ENCODE assay signal across 9 mouse cellular contexts in the genomic region with DNA sequence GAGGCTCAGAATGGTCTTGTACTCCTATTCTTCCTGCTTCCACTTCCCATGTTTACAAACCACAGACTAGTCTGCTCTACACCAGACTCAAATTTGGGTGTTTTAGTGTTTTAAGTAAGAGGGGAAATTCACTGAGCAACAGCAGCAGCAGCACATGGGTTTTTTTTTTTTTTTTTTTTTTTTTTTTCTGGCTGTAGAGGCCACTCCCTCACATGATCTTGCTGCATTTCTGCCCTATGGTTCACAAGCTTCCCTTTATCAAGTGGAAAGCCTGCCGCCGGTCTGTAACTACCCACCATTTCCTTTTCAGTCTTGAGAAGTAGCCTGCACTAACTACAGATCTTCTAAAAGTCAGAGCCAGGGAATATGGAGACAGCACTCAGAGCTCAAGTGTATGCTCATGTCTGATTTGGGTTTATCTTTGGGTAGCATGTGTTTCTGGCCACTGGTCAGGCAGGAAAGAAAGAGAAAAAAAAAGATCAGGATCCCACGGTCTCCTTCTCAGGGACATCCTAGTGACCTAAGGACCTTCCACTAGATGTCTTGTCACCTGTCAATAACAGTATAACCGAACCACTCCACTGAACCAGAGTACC. TPM values are rescaled to one million over a fixed set of nuclear protein-coding genes. Genes with fewer than 3 reads are reported as not detected.
DNase-seq lines count a peak whose midpoint lies in the region; ATAC-seq and TF ChIP-seq lines count a peak whose summit lies in the region.
"Had no signal": no experiment of that assay in that cellular context is flagged by ENCODE, and none has a peak within 500 bp of the region (broad histone marks: within the 10 kb centered on the region; RNA-seq: fewer than 3 reads in every experiment).

No protein-coding gene starts in this region.

- ATAC-seq in embryonic facial prominence, embryonic 13.5 days (ENCODE audit: insufficient number of reproducible peaks, insufficient read depth, low FRiP score, low TSS enrichment, low read depth), result no peak
- peak; percentile 43 for ATAC-seq in liver, embryonic 13.5 days (ENCODE audit: low read depth)
- ATAC-seq: hindbrain, postnatal 0 days had no signal

- H3K27ac ChIP-seq in gastrocnemius, adult 2 months, result 0 out of 2 replicates have a peak overlapping the region, but pooled peaks have one; percentile 4
- peak overlapping the region; percentile 8; the same call in 1 of the 2 replicates for H3K27ac ChIP-seq in embryonic facial prominence, embryonic 13.5 days
- H3K27ac ChIP-seq in liver, embryonic 13.5 days, result peak overlapping the region; percentile 74
- no peak overlapping the region for H3K27ac ChIP-seq in thymus, adult 2 months (ENCODE audit: control insufficient read depth, insufficient read depth, low read length)
- H3K27ac ChIP-seq: hindbrain, postnatal 0 days had no signal

- WGBS in embryonic facial prominence, embryonic 13.5 days, result 48% methylated on average over 4 of the region's 4 CpGs
- WGBS in liver, embryonic 13.5 days (ENCODE audit: insufficient replicate concordance), result 10% methylated on average over 4 of the region's 4 CpGs
- WGBS in thymus, adult 2 months, result 42% methylated on average over 4 of the region's 4 CpGs

- no peak for TF ChIP-seq CTCF in gastrocnemius, adult 2 months (IDR thresholded peaks at IDR 0.05)
- TF ChIP-seq CTCF in thymus, adult 2 months (IDR thresholded peaks at IDR 0.05; ENCODE audit: borderline replicate concordance, control insufficient read depth, extremely low read depth, insufficient read depth, low read length, poor library complexity), result no peak

- no peak overlapping the region for H3K4me2 ChIP-seq in embryonic facial prominence, embryonic 13.5 days
- H3K4me2 ChIP-seq in liver, embryonic 13.5 days, result peak overlapping the region; percentile 21

- H3K36me3 ChIP-seq in embryonic facial prominence, embryonic 13.5 days, result no peaks in the 10 kb centered on the region
- no peaks in the 10 kb centered on the region; the same call in 1 of the 2 replicates for H3K36me3 ChIP-seq in liver, embryonic 13.5 days
- H3K36me3 ChIP-seq in thymus, adult 2 months (ENCODE audit: control insufficient read depth, insufficient read depth, low read length), result no peaks in the 10 kb centered on the region

- H3K27me3 ChIP-seq in embryonic facial prominence, embryonic 13.5 days, result no peaks in the 10 kb centered on the region
- H3K27me3 ChIP-seq in liver, embryonic 13.5 days, result no peaks in the 10 kb centered on the region
- H3K27me3 ChIP-seq in thymus, adult 2 months (ENCODE audit: control insufficient read depth, insufficient read depth, low read length), result no peaks in the 10 kb centered on the region

- intact Hi-C loops in gastrocnemius, adult 2 months (cut with DNase I), result no loop called here

- no peaks in the 10 kb centered on the region for H3K9me3 ChIP-seq in embryonic facial prominence, embryonic 13.5 days
- H3K9me3 ChIP-seq in liver, embryonic 13.5 days (replicated peaks), result no peaks in the 10 kb centered on the region

- H3K4me1 ChIP-seq in embryonic facial prominence, embryonic 13.5 days, result peaks cover 24% of the 10 kb centered on the region
- H3K4me1 ChIP-seq in liver, embryonic 13.5 days (replicated peaks), result peaks cover 77% of the 10 kb centered on the region
- H3K4me1 ChIP-seq in thymus, adult 2 months (replicated peaks; ENCODE audit: control insufficient read depth, insufficient read depth, low read length), result peaks cover 6% of the 10 kb centered on the region; the same call in 1 of the 2 replicates

- TF ChIP-seq POLR2A in thymus, adult 2 months (IDR thresholded peaks at IDR 0.05; ENCODE audit: control insufficient read depth, extremely low read depth, insufficient read depth, low read length, poor library complexity), result no peak

- no peak for DNase-seq in gastrocnemius, adult 2 months
- no peak for DNase-seq in gastrocnemius, postnatal 4 days (ENCODE audit: low spot score in 2 of 2)
- DNase-seq in 416B (ENCODE audit: low read depth), result peak; percentile 83
- peak; percentile 50 for DNase-seq in liver, embryonic 13.5 days
- DNase-seq in thymus, adult 2 months, result no peak
- DNase-seq in kidney, adult 11 months, result no peak
- DNase-seq in ovary, postnatal 14 days (ENCODE audit: low spot score), result no peak

- no peak overlapping the region for H3K4me3 ChIP-seq in gastrocnemius, adult 2 months
- H3K4me3 ChIP-seq in embryonic facial prominence, embryonic 13.5 days, result no peak overlapping the region
- H3K4me3 ChIP-seq in liver, embryonic 13.5 days (replicated peaks), result no peak overlapping the region
- H3K4me3 ChIP-seq in thymus, adult 2 months (ENCODE audit: control insufficient read depth, insufficient read depth, low read length), result no peak overlapping the region

- H3K9ac ChIP-seq in embryonic facial prominence, embryonic 13.5 days, result no peak overlapping the region
- peak overlapping the region; percentile 5 for H3K9ac ChIP-seq in liver, embryonic 13.5 days

RNA-seq across cellular contexts. Expression of a gene that starts 11.4 kb away (rescaled TPM):
- total RNA-seq in gastrocnemius, adult 2 months (2021), result under 1 TPM; 0.61 to 0.81 TPM
- total RNA-seq in gastrocnemius, postnatal 4 days (2021), result 10 to 100 TPM; 60.0 to 67.4 TPM
- polyA plus RNA-seq in embryonic facial prominence, embryonic 13.5 days (2015; fragmentation: Nextera tagmentation; extraction: Ambion mirVana), result 5.3 and 5.8 TPM in 2 replicates
- polyA plus RNA-seq in liver, embryonic 13.5 days (2015; fragmentation: Nextera tagmentation; extraction: Ambion mirVana), result 9.7 and 11.3 TPM in 2 replicates
- polyA plus RNA-seq in thymus, adult 2 months (2012; rRNA removed), result 0.78 and 1.0 TPM in 2 replicates

Comparison
In these comparisons a context has a peak if more than half of its experiments do, and no peak if none do; other contexts are left out.
1. DNase-seq: peak in 416B (single experiment) and liver, embryonic 13.5 days (single experiment); none in gastrocnemius, adult 2 months (single experiment), gastrocnemius, postnatal 4 days (0 of 2), thymus, adult 2 months (single experiment), kidney, adult 11 months (single experiment) and ovary, postnatal 14 days (single experiment).